Comparison of ENCODE assay signal across 17 mouse cellular contexts in the genomic region with DNA sequence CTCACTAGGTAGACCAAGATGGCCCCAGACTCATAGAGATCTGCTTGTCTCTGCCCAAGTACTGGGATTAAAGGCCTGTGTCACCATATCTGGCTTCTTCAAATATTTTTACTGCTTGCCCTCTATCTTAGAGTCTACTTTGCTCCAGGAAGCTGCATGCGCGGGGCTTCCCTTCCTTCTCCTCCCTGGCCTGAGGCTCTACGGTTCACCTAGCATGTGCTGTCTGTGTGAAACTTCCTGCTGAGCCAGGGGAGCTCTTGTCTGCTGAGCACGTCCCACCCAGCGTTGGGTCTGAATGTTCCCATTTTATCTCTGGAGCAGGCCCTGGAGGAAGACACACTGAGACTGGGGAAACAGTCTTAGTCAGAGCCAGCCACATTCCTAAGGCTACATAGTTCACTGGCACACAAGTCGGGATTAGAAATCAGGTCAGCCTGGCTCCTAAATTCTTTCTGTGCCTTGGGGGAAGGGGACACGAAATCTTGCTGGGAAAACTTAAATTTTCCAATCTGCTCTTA. TPM values are rescaled to one million over a fixed set of nuclear protein-coding genes. Genes with fewer than 3 reads are reported as not detected.
DNase-seq lines count a peak whose midpoint lies in the region; ATAC-seq and TF ChIP-seq lines count a peak whose summit lies in the region.
"Had no signal": no experiment of that assay in that cellular context is flagged by ENCODE, and none has a peak within 500 bp of the region (broad histone marks: within the 10 kb centered on the region; RNA-seq: fewer than 3 reads in every experiment).

No protein-coding gene starts in this region.

- H3K9ac ChIP-seq in intestine, postnatal 0 days (ENCODE audit: low read depth, low read length): no peak overlapping the region
- H3K9ac ChIP-seq in midbrain, embryonic 14.5 days (replicated peaks; ENCODE audit: low read length): no peak overlapping the region
- H3K9ac ChIP-seq: forebrain, postnatal 0 days; hindbrain, embryonic 14.5 days; neural tube, embryonic 15.5 days had no signal

- peak; percentile 36 for DNase-seq in gastrocnemius, adult 2 months
- no peak for DNase-seq in gastrocnemius, postnatal 10 days
- peak; percentile 13 to 15 for DNase-seq in spleen, adult 18-20 months
- DNase-seq in spleen, postnatal 10 days (ENCODE audit: low spot score in 2 of 2): no peak
- peak; percentile 63 for DNase-seq in Muller cell, postnatal 12 days (ENCODE audit: inconsistent ontology term)
- DNase-seq in limb, embryonic 10.5 days (ENCODE audit: low spot score): no peak
- DNase-seq in midbrain, embryonic 14.5 days: no peak
- DNase-seq: adrenal gland, adult 8-10 months; cerebellum, adult 2 months; forebrain, postnatal 0 days; gastrocnemius, postnatal 36 days; heart, postnatal 10 days; kidney, adult 2 months had no signal

- peak overlapping the region; percentile 73 for H3K27ac ChIP-seq in gastrocnemius, adult 2 months
- no peak overlapping the region for H3K27ac ChIP-seq in intestine, postnatal 0 days (ENCODE audit: low read depth, low read length)
- H3K27ac ChIP-seq in limb, embryonic 10.5 days: no peak overlapping the region
- no peak overlapping the region for H3K27ac ChIP-seq in midbrain, embryonic 14.5 days (replicated peaks; ENCODE audit: low read depth, low read length)
- H3K27ac ChIP-seq: hindbrain, embryonic 14.5 days; neural tube, embryonic 15.5 days had no signal

- peak; percentile 34; the same call in 1 of the 2 replicates for ATAC-seq in intestine, postnatal 0 days
- ATAC-seq in midbrain, embryonic 14.5 days (ENCODE audit: low FRiP score, low TSS enrichment): no peak
- ATAC-seq: forebrain, postnatal 0 days had no signal

- 27% methylated on average over 7 of the region's 7 CpGs for WGBS in intestine, postnatal 0 days
- WGBS in limb, embryonic 10.5 days: 57% methylated on average over 7 of the region's 7 CpGs
- 63% methylated on average over 7 of the region's 7 CpGs for WGBS in midbrain, embryonic 14.5 days

- peaks cover 7% of the 10 kb centered on the region; the same call in 1 of the 2 replicates for H3K4me1 ChIP-seq in intestine, postnatal 0 days (replicated peaks; ENCODE audit: control insufficient read depth, insufficient read depth, low read length)
- H3K4me1 ChIP-seq in limb, embryonic 10.5 days: peaks cover 16% of the 10 kb centered on the region
- H3K4me1 ChIP-seq in midbrain, embryonic 14.5 days (ENCODE audit: control insufficient read depth, insufficient read depth, low read length): no peaks in the 10 kb centered on the region
- H3K4me1 ChIP-seq: neural tube, embryonic 15.5 days had no signal

- no peaks in the 10 kb centered on the region for H3K36me3 ChIP-seq in intestine, postnatal 0 days (ENCODE audit: control insufficient read depth, insufficient read depth)
- no peaks in the 10 kb centered on the region for H3K36me3 ChIP-seq in limb, embryonic 10.5 days
- no peaks in the 10 kb centered on the region for H3K36me3 ChIP-seq in midbrain, embryonic 14.5 days (ENCODE audit: control insufficient read depth, insufficient read depth, low read length)
- H3K36me3 ChIP-seq: neural tube, embryonic 15.5 days had no signal

- TF ChIP-seq CTCF in gastrocnemius, adult 2 months (IDR thresholded peaks at IDR 0.05): no peak
- TF ChIP-seq CTCF in intestine, postnatal 0 days (IDR thresholded peaks at IDR 0.05; ENCODE audit: low read depth): no peak

- H3K9me3 ChIP-seq in intestine, postnatal 0 days (ENCODE audit: control insufficient read depth): no peaks in the 10 kb centered on the region
- H3K9me3 ChIP-seq in limb, embryonic 10.5 days (replicated peaks): no peaks in the 10 kb centered on the region
- no peaks in the 10 kb centered on the region for H3K9me3 ChIP-seq in midbrain, embryonic 14.5 days (ENCODE audit: control insufficient read depth, low read length)
- H3K9me3 ChIP-seq: neural tube, embryonic 15.5 days had no signal

- intact Hi-C loops in gastrocnemius, adult 2 months (cut with DNase I): no loop called here

- H3K4me3 ChIP-seq in gastrocnemius, adult 2 months: no peak overlapping the region
- H3K4me3 ChIP-seq in intestine, postnatal 0 days (ENCODE audit: low read depth, low read length): no peak overlapping the region
- H3K4me3 ChIP-seq in limb, embryonic 10.5 days: no peak overlapping the region
- no peak overlapping the region for H3K4me3 ChIP-seq in midbrain, embryonic 14.5 days (replicated peaks; ENCODE audit: low read depth, low read length)
- H3K4me3 ChIP-seq: neural tube, embryonic 15.5 days had no signal

- no peak overlapping the region for H3K4me2 ChIP-seq in intestine, postnatal 0 days (replicated peaks; ENCODE audit: low read depth)
- H3K4me2 ChIP-seq in midbrain, embryonic 14.5 days (ENCODE audit: low read length): no peak overlapping the region
- H3K4me2 ChIP-seq: hindbrain, embryonic 14.5 days; midbrain, embryonic 11.5 days; neural tube, embryonic 15.5 days had no signal

- H3K27me3 ChIP-seq in intestine, postnatal 0 days (replicated peaks; ENCODE audit: control insufficient read depth, insufficient read depth, low read length): no peaks in the 10 kb centered on the region
- no peaks in the 10 kb centered on the region for H3K27me3 ChIP-seq in limb, embryonic 10.5 days (ENCODE audit: low read depth, poor library complexity, severe bottlenecking)
- no peaks in the 10 kb centered on the region for H3K27me3 ChIP-seq in midbrain, embryonic 14.5 days (ENCODE audit: control insufficient read depth, insufficient read depth, low read length)
- H3K27me3 ChIP-seq: neural tube, embryonic 15.5 days had no signal

RNA-seq across cellular contexts. Expression of gene Car12, which starts 43.9 kb away (rescaled TPM):
- under 1 TPM; 0.10 to 0.14 TPM for total RNA-seq in gastrocnemius, adult 2 months (2021)
- total RNA-seq in gastrocnemius, postnatal 10 days (2021): 1 to 10 TPM; 1.2 to 2.4 TPM
- 5.9 and 7.3 TPM in 2 replicates for polyA plus RNA-seq in intestine, postnatal 0 days (2015; fragmentation: Nextera tagmentation; extraction: Ambion mirVana)
- 4.3 and 5.2 TPM in 2 replicates for polyA plus RNA-seq in limb, embryonic 10.5 days (2016; fragmentation: Nextera tagmentation; extraction: Ambion mirVana)
- 0.07 and 0.62 TPM in 2 replicates for polyA plus RNA-seq in midbrain, embryonic 14.5 days (2014; fragmentation: Nextera tagmentation; extraction: Ambion mirVana)

Comparison
In these comparisons a context has a peak if more than half of its experiments do, and no peak if none do; other contexts are left out.
1. DNase-seq: peak in gastrocnemius, adult 2 months (single experiment), spleen, adult 18-20 months (2 of 2) and Muller cell, postnatal 12 days (single experiment); none in gastrocnemius, postnatal 10 days (single experiment), spleen, postnatal 10 days (0 of 2), limb, embryonic 10.5 days (single experiment) and midbrain, embryonic 14.5 days (single experiment).